Mouse (Mus musculus): ENCODE results near the gene Arhgef7. TPM values are rescaled to one million over a fixed set of nuclear protein-coding genes. Genes with fewer than 3 reads are reported as not detected.

Arhgef7 gene
- total and polyA plus RNA-seq, 2 experiments from 2014 or later, result 49.2 to 77.1 TPM

DNA sequence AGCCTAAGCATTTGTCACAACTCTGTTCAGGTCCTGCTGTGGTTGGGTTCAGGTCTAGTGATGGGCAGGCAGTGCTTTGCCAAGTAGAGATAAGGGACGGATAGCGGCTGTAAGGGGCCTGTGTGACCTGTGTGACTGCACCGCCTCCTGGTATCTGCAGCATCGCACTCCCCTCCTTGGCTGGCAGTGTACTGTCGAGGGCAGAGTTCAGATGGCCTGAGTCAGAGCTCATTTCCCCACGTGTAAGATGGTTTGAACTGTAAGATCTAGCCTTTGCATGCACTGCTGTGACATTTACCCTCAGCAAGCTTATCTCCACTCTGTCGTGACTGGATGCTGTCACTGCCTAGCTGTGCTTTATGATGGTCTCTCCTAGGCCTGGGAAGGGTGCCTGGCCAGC, 48.4 kb downstream of the Arhgef7 start:
- peak; percentile 16; the same call in 1 of the 2 replicates for ATAC-seq (ENCODE audit: insufficient read depth, low read depth)
- no peak for DNase-seq (ENCODE audit: low spot score)
- H3K27ac ChIP-seq (ENCODE audit: low read depth), result peak overlapping the region; percentile 72
- no peak overlapping the region for H3K9ac ChIP-seq (replicated peaks; ENCODE audit: low read depth, low read length)
- H3K4me1 ChIP-seq (ENCODE audit: control insufficient read depth, insufficient read depth), result peaks cover 60% of the 10 kb centered on the region
- no peak for TF ChIP-seq EP300 (IDR thresholded peaks at IDR 0.05; ENCODE audit: low read depth)
- H3K4me3 ChIP-seq (ENCODE audit: low read depth, low read length), result no peak overlapping the region
- 22% methylated on average over 7 of the region's 7 CpGs for WGBS
- no peak overlapping the region for H3K4me2 ChIP-seq (ENCODE audit: low read depth, low read length)
- H3K9me3 ChIP-seq (replicated peaks; ENCODE audit: control insufficient read depth, low read length), result no peaks in the 10 kb centered on the region
- H3K27me3 ChIP-seq (ENCODE audit: control insufficient read depth, insufficient read depth, low read length), result no peaks in the 10 kb centered on the region
- no peaks in the 10 kb centered on the region for H3K36me3 ChIP-seq (replicated peaks; ENCODE audit: control insufficient read depth, insufficient read depth, low read length)

- WGBS, result 69% methylated on average over 8 of the region's 8 CpGs
- TF ChIP-seq CTCF (IDR thresholded peaks at IDR 0.05; ENCODE audit: low read depth), result no peak
- no peak for TF ChIP-seq EP300 (IDR thresholded peaks at IDR 0.05; ENCODE audit: low read depth)
Observed at GRCm38 (mm10) chr8:11776451-11777180, 49.1 kb downstream of the Arhgef7 start.

DNA sequence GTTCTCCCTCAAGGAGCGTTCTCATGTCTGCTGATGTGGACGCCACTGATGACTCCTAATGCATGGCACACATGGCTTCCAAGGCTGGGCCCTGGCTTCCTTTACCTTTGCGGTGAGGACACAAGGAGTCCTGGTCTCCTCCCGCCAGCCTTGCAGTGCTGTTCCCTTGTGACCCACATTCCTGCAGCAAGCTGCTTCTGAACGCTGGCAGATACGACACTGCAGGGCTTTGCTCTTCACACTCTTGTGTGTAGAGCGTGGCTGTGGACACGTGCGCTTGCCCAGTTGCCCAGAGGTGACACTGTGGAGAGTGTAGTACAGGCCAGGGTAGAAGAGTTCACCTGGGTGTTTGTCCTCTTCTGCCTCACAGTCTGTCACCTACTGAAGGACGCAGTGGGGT, 49.7 kb downstream of the Arhgef7 start:
- H3K9ac ChIP-seq (replicated peaks; ENCODE audit: low read depth, low read length), result no peak overlapping the region
- TF ChIP-seq CTCF (IDR thresholded peaks at IDR 0.05; ENCODE audit: low read depth), result no peak
- no peak for TF ChIP-seq EP300 (IDR thresholded peaks at IDR 0.05; ENCODE audit: low read depth)
- no peak overlapping the region for H3K4me3 ChIP-seq (ENCODE audit: low read depth, low read length)
- H3K27me3 ChIP-seq (ENCODE audit: control insufficient read depth, insufficient read depth, low read length), result no peaks in the 10 kb centered on the region
- H3K4me1 ChIP-seq (ENCODE audit: control insufficient read depth, insufficient read depth), result peaks cover 60% of the 10 kb centered on the region
- H3K27ac ChIP-seq (ENCODE audit: low read depth), result peak overlapping the region; percentile 73; the same call in 1 of the 2 replicates
- no peak overlapping the region for H3K4me2 ChIP-seq (ENCODE audit: low read depth, low read length)
- peaks cover 9% of the 10 kb centered on the region for H3K36me3 ChIP-seq (replicated peaks; ENCODE audit: control insufficient read depth, insufficient read depth, low read length)
- 42% methylated on average over 10 of the region's 10 CpGs for WGBS
- ATAC-seq (ENCODE audit: insufficient read depth, low read depth) (peak; percentile 68), DNase-seq (ENCODE audit: low spot score) (peak; percentile 55)
- no peaks in the 10 kb centered on the region for H3K9me3 ChIP-seq (replicated peaks; ENCODE audit: control insufficient read depth, low read length)

More at GRCm38 (mm10) chr8:11776451-11777180, 49.1 kb downstream of the Arhgef7 start:
- no peak overlapping the region for H3K4me2 ChIP-seq (ENCODE audit: low read depth, low read length)
- peaks cover 4% of the 10 kb centered on the region for H3K36me3 ChIP-seq (replicated peaks; ENCODE audit: control insufficient read depth, insufficient read depth, low read length)
- ATAC-seq (ENCODE audit: insufficient read depth, low read depth), result no peak
- no peaks in the 10 kb centered on the region for H3K27me3 ChIP-seq (ENCODE audit: control insufficient read depth, insufficient read depth, low read length)
- no peak for DNase-seq (ENCODE audit: low spot score)
- H3K27ac ChIP-seq (ENCODE audit: low read depth), result peak overlapping the region; percentile 73
- no peak overlapping the region for H3K9ac ChIP-seq (replicated peaks; ENCODE audit: low read depth, low read length)
- no peak overlapping the region for H3K4me3 ChIP-seq (ENCODE audit: low read depth, low read length)
- peaks cover 60% of the 10 kb centered on the region for H3K4me1 ChIP-seq (ENCODE audit: control insufficient read depth, insufficient read depth)
- H3K9me3 ChIP-seq (replicated peaks; ENCODE audit: control insufficient read depth, low read length), result no peaks in the 10 kb centered on the region

GRCm38 (mm10) chr8:11778646-11779433, 51.3 kb downstream of the Arhgef7 start:
- peaks cover 26% of the 10 kb centered on the region for H3K36me3 ChIP-seq (replicated peaks; ENCODE audit: control insufficient read depth, insufficient read depth, low read length)
- DNase-seq (ENCODE audit: low spot score) (peak; percentile 66), ATAC-seq (ENCODE audit: insufficient read depth, low read depth) (peak; percentile 42)
- H3K27me3 ChIP-seq (ENCODE audit: control insufficient read depth, insufficient read depth, low read length), result no peaks in the 10 kb centered on the region
- H3K9ac ChIP-seq (replicated peaks; ENCODE audit: low read depth, low read length), result peak overlapping the region; percentile 47
- TF ChIP-seq CTCF (IDR thresholded peaks at IDR 0.05; ENCODE audit: low read depth) (no peak), EP300 (IDR thresholded peaks at IDR 0.05; ENCODE audit: low read depth) (no peak)
- peaks cover 56% of the 10 kb centered on the region for H3K4me1 ChIP-seq (ENCODE audit: control insufficient read depth, insufficient read depth)
- WGBS, result 66% methylated on average over 8 of the region's 8 CpGs
- H3K27ac ChIP-seq (ENCODE audit: low read depth), result peak overlapping the region; percentile 87
- peak overlapping the region; percentile 39 for H3K4me3 ChIP-seq (ENCODE audit: low read depth, low read length)
- H3K9me3 ChIP-seq (replicated peaks; ENCODE audit: control insufficient read depth, low read length), result no peaks in the 10 kb centered on the region
- peak overlapping the region; percentile 55 for H3K4me2 ChIP-seq (ENCODE audit: low read depth, low read length)

GRCm38 (mm10) chr8:11779844-11780634, 52.5 kb downstream of the Arhgef7 start:
- Histone ChIP-seq H3K36me3 (replicated peaks; ENCODE audit: control insufficient read depth, insufficient read depth, low read length) (peaks cover 34% of the 10 kb centered on the region), H3K4me1 (ENCODE audit: control insufficient read depth, insufficient read depth) (peaks cover 44% of the 10 kb centered on the region), H3K27me3 (ENCODE audit: control insufficient read depth, insufficient read depth, low read length) (no peaks in the 10 kb centered on the region), H3K9me3 (replicated peaks; ENCODE audit: control insufficient read depth, low read length) (no peaks in the 10 kb centered on the region), H3K4me3 (ENCODE audit: low read depth, low read length) (peak overlapping the region; percentile 39), H3K27ac (ENCODE audit: low read depth) (peak overlapping the region; percentile 87), H3K4me2 (ENCODE audit: low read depth, low read length) (peak overlapping the region; percentile 55), H3K9ac (replicated peaks; ENCODE audit: low read depth, low read length) (peak overlapping the region; percentile 47)
- TF ChIP-seq EP300 (IDR thresholded peaks at IDR 0.05; ENCODE audit: low read depth) (no peak), CTCF (IDR thresholded peaks at IDR 0.05; ENCODE audit: low read depth) (no peak)
- ATAC-seq (ENCODE audit: insufficient read depth, low read depth) (peak; percentile 34; the same call in 1 of the 2 replicates), DNase-seq (ENCODE audit: low spot score) (no peak)
- 53% methylated on average over 10 of the region's 10 CpGs for WGBS
